Mouse (Mus musculus) MEL (cell line): ENCODE measurements around the gene Fryl. TPM values are rescaled to one million over a fixed set of nuclear protein-coding genes. Genes with fewer than 3 reads are reported as not detected.

Source experiments
- DNase-seq: peaks from one replicate; pipeline ENCODE4 v3.0.0; 2011; ENCODE audit warnings: low read depth, low spot score
- H3K27ac ChIP-seq: 2 replicates; pipeline ENCODE4 v1.5.1; 2012; ENCODE audit warnings: low read depth, mild to moderate bottlenecking, control low read depth, low read length, moderate library complexity; ENCODE audit not compliant: control insufficient read depth
- H3K27me3 ChIP-seq, 2 experiments: fragments of 150-350 bp in 1 of 2; sonication (generic) in 1 of 2; 2 replicates each; pipeline ENCODE4 v1.6.1; 2012; ENCODE audit warnings: low read length in 2 of 2, mild to moderate bottlenecking in 2 of 2, improper control_type of control experiment in 1 of 2, moderate library complexity in 1 of 2; ENCODE audit not compliant: insufficient read depth in 2 of 2, control insufficient read depth in 1 of 2
- H3K36me3 ChIP-seq, 2 experiments: 2 replicates each; pipeline ENCODE4 v1.6.1; 2012 to 2014; ENCODE audit warnings: low read length in 2 of 2, improper control_type of control experiment in 1 of 2, inconsistent platforms in 1 of 2, mild to moderate bottlenecking in 1 of 2; ENCODE audit not compliant: insufficient read depth in 2 of 2, control insufficient read depth in 1 of 2
- H3K4me1 ChIP-seq, 2 experiments: fragments of 150-350 bp in 1 of 2; sonication (generic) in 1 of 2; 2 replicates each; pipeline ENCODE4 v1.6.1; 2012; ENCODE audit warnings: low read length in 2 of 2, improper control_type of control experiment in 1 of 2, mild to moderate bottlenecking in 1 of 2; ENCODE audit not compliant: insufficient read depth in 2 of 2, control insufficient read depth in 1 of 2
- H3K4me3 ChIP-seq, 2 experiments: fragments of 150-350 bp in 1 of 2; sonication (generic) in 1 of 2; 2 replicates each; pipeline ENCODE4 v1.5.1; 2012; ENCODE audit warnings: low read depth in 2 of 2, low read length in 2 of 2, mild to moderate bottlenecking in 2 of 2, moderate library complexity in 2 of 2, control low read depth in 1 of 2, improper control_type of control experiment in 1 of 2; ENCODE audit not compliant: control insufficient read depth in 1 of 2, insufficient read depth in 1 of 2
- H3K79me2 ChIP-seq: 2 replicates; pipeline ENCODE4 v1.6.1; 2012; ENCODE audit warnings: mild to moderate bottlenecking, low read length, moderate library complexity; ENCODE audit not compliant: control insufficient read depth, poor library complexity, insufficient read depth
- H3K9ac ChIP-seq: 2 replicates; pipeline ENCODE4 v1.6.1; 2012; ENCODE audit warnings: low read depth, mild to moderate bottlenecking, control low read depth, low read length, moderate library complexity; ENCODE audit not compliant: control insufficient read depth, poor library complexity, severe bottlenecking
- H3K9me3 ChIP-seq: fragments of 150-350 bp; sonication (generic); replicated peaks from 2 replicates; pipeline ENCODE4 v1.6.1; 2012; ENCODE audit warnings: mild to moderate bottlenecking, low read length, improper control_type of control experiment, moderate library complexity; ENCODE audit not compliant: insufficient read depth
- BHLHE40 ChIP-seq: IDR thresholded peaks from 2 replicates; pipeline ENCODE4 v1.6.1; 2012; ENCODE audit warnings: low read depth, mild to moderate bottlenecking, inconsistent platforms, low read length, improper control_type of control experiment, borderline replicate concordance
- CHD2 ChIP-seq: IDR thresholded peaks from 2 replicates; pipeline ENCODE4 v1.6.1; 2011; ENCODE audit warnings: low read length, improper control_type of control experiment
- CTCF ChIP-seq, 3 experiments: IDR thresholded peaks in 2 of 3; conservative IDR thresholded peaks in 1 of 3; 2 replicates each; pipeline ENCODE4 v1.5.1; 2011 to 2012; ENCODE audit warnings: low read length in 3 of 3, low read depth in 2 of 3, mild to moderate bottlenecking in 2 of 3, improper control_type of control experiment in 1 of 3, inconsistent platforms in 1 of 3, mixed read lengths in 1 of 3, moderate library complexity in 1 of 3; ENCODE audit not compliant: control insufficient read depth in 1 of 3, insufficient read depth in 1 of 3, poor library complexity in 1 of 3, severe bottlenecking in 1 of 3
- EP300 ChIP-seq, 2 experiments: IDR thresholded peaks; 2 replicates each; pipeline ENCODE4 v1.6.1; 2011; ENCODE audit warnings: improper control_type of control experiment in 2 of 2, low read length in 2 of 2, low read depth in 1 of 2, mild to moderate bottlenecking in 1 of 2
- ETS1 ChIP-seq: IDR thresholded peaks from 2 replicates; pipeline ENCODE4 v1.6.1; 2012; ENCODE audit warnings: low read depth, mild to moderate bottlenecking, inconsistent platforms, low read length, improper control_type of control experiment, moderate library complexity
- GATA1 ChIP-seq: IDR thresholded peaks from 2 replicates; pipeline ENCODE4 v1.6.1; 2011; ENCODE audit warnings: low read depth, low read length, improper control_type of control experiment
- HCFC1 ChIP-seq: IDR thresholded peaks from 2 replicates; pipeline ENCODE4 v1.6.1; 2012; ENCODE audit warnings: low read depth, mild to moderate bottlenecking, inconsistent platforms, low read length, improper control_type of control experiment, moderate library complexity
- JUND ChIP-seq: IDR thresholded peaks from 2 replicates; pipeline ENCODE4 v1.6.1; 2011; ENCODE audit warnings: low read depth, mild to moderate bottlenecking, improper control_type of control experiment, low read length
- KAT2A ChIP-seq: conservative IDR thresholded peaks from 2 replicates; pipeline ENCODE4 v1.6.1; 2012; ENCODE audit warnings: low read depth, low read length, improper control_type of control experiment, inconsistent platforms
- MAFK ChIP-seq: IDR thresholded peaks from 2 replicates; pipeline ENCODE4 v1.6.1; 2011; ENCODE audit warnings: low read depth, mild to moderate bottlenecking, low read length, improper control_type of control experiment, borderline replicate concordance
- MEF2A ChIP-seq: IDR thresholded peaks from 2 replicates; pipeline ENCODE4 v1.6.1; 2014; ENCODE audit warnings: low read depth, mild to moderate bottlenecking, inconsistent platforms, low read length, improper control_type of control experiment; ENCODE audit not compliant: poor library complexity, insufficient replicate concordance, severe bottlenecking; ENCODE audit errors: extremely low read depth
- MYB ChIP-seq: IDR thresholded peaks from 2 replicates; pipeline ENCODE4 v1.6.1; 2011; ENCODE audit warnings: mild to moderate bottlenecking, low read depth, low read length, improper control_type of control experiment
- POLR2AphosphoS5 ChIP-seq: IDR thresholded peaks from 2 replicates; pipeline ENCODE4 v1.6.1; 2012; ENCODE audit warnings: low read depth, borderline replicate concordance, mild to moderate bottlenecking, inconsistent platforms, low read length, moderate library complexity, mixed read lengths
- RAD21 ChIP-seq: IDR thresholded peaks from 2 replicates; pipeline ENCODE4 v1.6.1; 2011; ENCODE audit warnings: mild to moderate bottlenecking, low read depth, low read length, improper control_type of control experiment
- SIN3A ChIP-seq: IDR thresholded peaks from 2 replicates; pipeline ENCODE4 v1.6.1; 2012; ENCODE audit warnings: low read length, improper control_type of control experiment, inconsistent platforms
- TCF12 ChIP-seq: IDR thresholded peaks from 2 replicates; pipeline ENCODE4 v1.6.1; 2014; ENCODE audit warnings: low read depth, mild to moderate bottlenecking, inconsistent platforms, low read length, improper control_type of control experiment, moderate library complexity
- UBTF ChIP-seq: IDR thresholded peaks from 2 replicates; pipeline ENCODE4 v1.6.1; 2012; ENCODE audit warnings: low read depth, mild to moderate bottlenecking, inconsistent platforms, low read length, improper control_type of control experiment, moderate library complexity, borderline replicate concordance; ENCODE audit not compliant: insufficient read depth
- ZC3H11A ChIP-seq: IDR thresholded peaks from 2 replicates; pipeline ENCODE4 v1.6.1; 2012; ENCODE audit warnings: low read depth, mild to moderate bottlenecking, inconsistent platforms, low read length, improper control_type of control experiment
- ZKSCAN1 ChIP-seq: IDR thresholded peaks from 2 replicates; pipeline ENCODE4 v1.6.1; 2012; ENCODE audit warnings: low read depth, mild to moderate bottlenecking, inconsistent platforms, low read length, improper control_type of control experiment, moderate library complexity
- polyA plus RNA-seq, 2 experiments: library from polyadenylated mRNA; stranded (reverse) in 1 of 2; unstranded in 1 of 2; fragments of >175 nt in 1 of 2; fragments of >200 nt in 1 of 2; gene quantifications; 2 replicates each; pipeline versions ENCODE4 v1.2.1 to v1.2.4; 2012; ENCODE audit warnings: low replicate concordance in 2 of 2, low read depth in 1 of 2; ENCODE audit not compliant: insufficient read length in 2 of 2, insufficient read depth in 1 of 2, missing spikeins in 1 of 2
- total RNA-seq: library from RNA; depleted of rRNA; stranded (reverse); fragments of 300-350 nt; gene quantifications from 2 replicates; pipeline ENCODE4 v1.2.3, GENCODE M21; 2012

Fryl gene
- total and polyA plus RNA-seq, 3 experiments = 18.8 to 188 (median 39.7) TPM

- Histone ChIP-seq H3K9me3 (no peaks in the 10 kb centered on the region), H3K4me3 (no peak overlapping the region), H3K27me3 (no peaks in the 10 kb centered on the region), H3K27ac (no peak overlapping the region), H3K79me2 (no peaks in the 10 kb centered on the region), H3K4me1 (peaks cover 7 to 14% of the 10 kb centered on the region in 2 experiments), H3K36me3 (peaks cover 0 to 17% of the 10 kb centered on the region in 2 experiments; a peak in 2 of 4 replicates)
- DNase-seq = no peak
- TF ChIP-seq POLR2AphosphoS5 (no peak), MYB (no peak), MAFK (no peak), MEF2A (no peak), UBTF (no peak), KAT2A (no peak), CHD2 (no peak), CTCF (IDR thresholded peaks at IDR 0.05 in 2 of 3, conservative IDR thresholded peaks at IDR 0.05 in 1 of 3; ENCODE audit: control insufficient read depth in 1 of 3, insufficient read depth in 1 of 3, low read depth in 2 of 3, low read length in 3 of 3, poor library complexity in 1 of 3, severe bottlenecking in 1 of 3) (no peak), GATA1 (no peak), HCFC1 (no peak), TCF12 (no peak), RAD21 (no peak), ZKSCAN1 (no peak), ZC3H11A (no peak), BHLHE40 (no peak)
- TF ChIP-seq, all 39 proteins: peak for 0
- no peak overlapping the region for H3K9ac ChIP-seq
Observed at GRCm38 (mm10) chr5:73285470-73285978, 29.1 kb upstream of the Fryl start.

DNA sequence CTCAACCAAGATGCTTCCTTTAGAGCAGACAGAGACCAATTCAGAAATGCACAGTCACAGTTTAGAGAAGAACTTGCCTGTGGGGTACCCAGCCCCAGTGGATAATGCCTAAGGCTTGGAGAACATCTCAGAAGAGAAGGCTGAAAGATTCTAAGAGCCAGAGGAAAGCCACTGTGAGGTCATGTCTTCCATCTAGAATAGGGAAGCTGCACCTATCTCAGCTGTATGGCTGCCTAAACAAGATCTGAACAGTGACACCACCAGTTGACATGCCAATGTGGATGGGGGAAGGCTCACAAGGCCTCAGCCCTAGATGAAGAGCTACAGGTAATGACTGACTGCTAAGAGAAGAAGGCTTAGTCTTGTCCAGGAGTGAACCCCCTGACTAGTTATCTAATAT lies 27.6 kb upstream of the Fryl start:
- H3K4me3 ChIP-seq = no peak overlapping the region
- H3K4me1 ChIP-seq = peaks cover 9 to 16% of the 10 kb centered on the region in 2 experiments
- DNase-seq = peak; percentile 52
- H3K79me2 ChIP-seq = no peaks in the 10 kb centered on the region
- no peak overlapping the region for H3K27ac ChIP-seq
- no peaks in the 10 kb centered on the region for H3K9me3 ChIP-seq
- H3K9ac ChIP-seq = no peak overlapping the region
- TF ChIP-seq SIN3A = no peak
- no peak for TF ChIP-seq MAFK
- TF ChIP-seq EP300 (IDR thresholded peaks at IDR 0.05; ENCODE audit: low read depth in 1 of 2, low read length in 2 of 2) = no peak
- TF ChIP-seq JUND = no peak
- peak; percentile 27; the same call in 1 of the 2 replicates for TF ChIP-seq ETS1
- peaks cover 0 to 17% of the 10 kb centered on the region in 2 experiments; a peak in 2 of 4 replicates for H3K36me3 ChIP-seq
- no peaks in the 10 kb centered on the region for H3K27me3 ChIP-seq
